Mouse (Mus musculus) fat pad, adult 2 months (tissue): ENCODE data around the gene Clmp.

Source experiments
- DNase-seq: peaks from one replicate; pipeline ENCODE4 v3.0.0-alpha.2; 2011; ENCODE audit warnings: low read depth, low spot score; ENCODE audit errors: extremely low read depth

The Clmp gene

DNA sequence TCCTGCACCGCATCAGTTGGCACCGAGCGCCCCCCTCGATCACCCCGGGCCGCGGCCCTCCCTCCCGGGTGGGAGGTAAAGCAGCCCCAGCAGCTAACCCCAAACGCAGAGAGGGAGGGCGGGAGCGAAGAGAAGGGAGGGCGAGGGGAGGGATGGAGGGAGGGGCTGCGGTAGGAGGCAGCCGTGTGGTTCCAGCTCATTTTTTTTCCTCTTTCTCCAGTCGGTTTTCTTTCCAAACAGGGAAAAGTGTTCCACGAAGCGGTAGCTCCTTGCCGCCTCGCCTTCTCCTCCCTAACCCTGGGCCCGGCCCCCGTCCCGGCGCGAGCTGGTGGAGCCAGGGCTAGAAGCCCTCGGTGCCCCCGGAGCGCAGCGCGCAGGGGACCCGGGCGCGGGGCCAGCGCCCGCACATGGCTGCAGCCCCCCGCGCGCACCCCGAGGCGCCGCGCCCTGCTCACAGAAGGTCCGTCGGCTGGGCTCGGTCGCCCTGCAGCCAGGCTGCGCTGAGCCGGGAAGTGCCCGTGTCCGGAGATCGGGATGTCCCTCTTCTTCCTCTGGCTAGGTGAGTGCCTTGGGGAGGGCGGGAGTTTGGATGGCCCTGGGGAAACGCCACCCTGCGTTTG is at the start of gene Clmp:
Clmp (plus strand) TSS at position 162 of the 620 bp plus-strand sequence.
- DNase-seq, result no peak

DNA sequence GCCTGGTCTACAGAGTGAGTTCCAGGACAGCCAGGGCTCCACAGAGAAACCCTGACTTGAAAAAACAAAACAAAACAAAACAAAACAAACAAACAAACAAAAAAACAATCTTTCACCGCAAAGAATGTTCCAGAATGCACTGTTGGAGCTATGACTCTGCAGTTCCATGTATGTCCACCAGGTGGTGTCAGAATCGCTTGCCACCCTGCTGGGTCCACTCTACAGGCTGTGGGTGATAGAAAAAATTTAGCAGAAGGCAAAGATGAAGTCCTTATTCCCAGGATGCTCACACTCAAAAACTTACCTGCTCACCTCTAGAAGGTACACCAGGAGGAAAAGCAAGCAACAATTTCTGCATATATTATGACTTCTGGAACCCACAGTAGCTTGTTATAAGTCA is 49.7 kb upstream of the Clmp start:
- no peak for DNase-seq

GRCm38 (mm10) chr9:40637705-40638393 is 47.9 kb upstream of the Clmp start:
- DNase-seq, result no peak

GRCm38 (mm10) chr9:40638394-40639049 is 47.2 kb upstream of the Clmp start:
- no peak for DNase-seq

- DNase-seq, result no peak
These were observed 46.1 kb upstream of the Clmp start for GRCm38 (mm10) chr9:40639536-40640187.

GRCm38 (mm10) chr9:40641318-40641717 is 44.4 kb upstream of the Clmp start:
- DNase-seq, result peak; percentile 51

GRCm38 (mm10) chr9:40642470-40643220 is 43.1 kb upstream of the Clmp start:
- no peak for DNase-seq

- DNase-seq, result peak; percentile 94
These were observed 36.3 kb upstream of the Clmp start for GRCm38 (mm10) chr9:40649444-40649843.

DNA sequence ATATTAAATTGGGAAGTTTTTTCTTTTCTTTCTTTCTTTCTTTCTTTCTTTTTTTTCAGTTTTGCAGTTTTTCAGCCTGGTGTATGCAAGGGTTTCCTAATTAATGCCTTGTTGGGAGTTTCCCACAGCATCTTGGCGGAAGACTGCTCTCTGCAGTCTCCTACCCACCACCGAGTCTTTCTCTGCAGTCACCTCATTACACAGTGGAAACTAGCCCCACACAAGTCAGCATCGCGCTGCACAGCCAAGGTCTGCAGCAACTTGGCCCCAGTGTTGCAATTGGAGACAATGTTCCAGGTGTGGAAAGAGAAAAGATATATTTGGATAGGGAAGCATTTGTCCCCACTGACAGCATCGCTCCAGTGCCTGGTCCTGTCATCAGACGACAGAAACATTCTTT is 35.8 kb upstream of the Clmp start:
- no peak for DNase-seq

GRCm38 (mm10) chr9:40651239-40651859 is 34.4 kb upstream of the Clmp start:
- DNase-seq, result no peak

DNA sequence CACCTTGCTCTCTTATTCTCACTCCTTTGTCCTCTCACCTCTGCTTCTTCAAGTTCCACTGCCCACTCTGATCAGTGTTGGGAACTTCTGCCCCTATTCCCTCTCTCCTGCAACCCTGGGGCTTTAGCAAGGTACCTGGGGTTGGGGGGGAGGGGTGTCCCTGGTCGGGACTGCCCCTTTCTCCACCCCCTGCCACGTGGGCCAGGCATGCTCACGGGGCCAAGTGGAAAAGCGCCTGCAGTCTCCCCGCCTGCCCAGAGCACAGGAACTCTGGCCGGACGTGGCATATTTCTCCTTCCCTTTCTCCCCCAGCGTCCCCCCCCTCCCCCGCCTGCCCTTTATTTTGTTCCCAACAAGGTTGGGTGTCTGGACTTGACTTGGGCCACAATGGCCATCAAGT is 33.0 kb upstream of the Clmp start:
- DNase-seq, result no peak

DNA sequence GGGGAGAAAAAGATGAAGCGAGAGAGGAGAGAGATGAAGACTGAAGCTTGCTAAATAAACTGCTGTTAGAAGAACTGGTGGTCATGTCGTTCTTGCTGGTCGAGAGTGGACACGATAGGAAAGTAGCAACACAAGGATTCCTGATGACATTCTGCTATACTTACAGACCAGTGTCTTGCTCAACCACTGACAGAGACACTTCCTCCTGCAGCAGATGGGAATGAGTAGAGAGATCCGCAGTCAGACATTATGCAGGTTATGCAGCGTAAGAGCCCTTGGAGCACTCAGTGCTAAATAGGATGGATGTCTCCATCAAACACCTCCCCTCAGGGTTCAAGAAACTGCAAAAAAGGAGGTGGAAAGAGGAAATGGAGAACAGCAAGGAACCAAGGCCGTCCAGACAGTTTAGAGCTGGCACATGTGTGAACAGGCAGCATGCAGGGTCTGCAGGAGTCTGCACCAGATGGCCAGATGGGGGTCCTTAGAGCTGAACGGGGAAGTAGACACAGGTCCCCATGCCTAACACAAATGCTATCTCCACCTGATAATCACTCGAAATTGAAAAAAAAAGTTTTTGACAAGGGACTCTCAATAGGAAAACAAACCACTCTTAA is 19.5 kb upstream of the Clmp start:
- DNase-seq, result no peak

GRCm38 (mm10) chr9:40670313-40670712 is 15.4 kb upstream of the Clmp start, which contains the start of gene Gm21915:
TSS of gene Gm21915 (plus strand) at chr9:40670613.
- DNase-seq, result no peak

DNA sequence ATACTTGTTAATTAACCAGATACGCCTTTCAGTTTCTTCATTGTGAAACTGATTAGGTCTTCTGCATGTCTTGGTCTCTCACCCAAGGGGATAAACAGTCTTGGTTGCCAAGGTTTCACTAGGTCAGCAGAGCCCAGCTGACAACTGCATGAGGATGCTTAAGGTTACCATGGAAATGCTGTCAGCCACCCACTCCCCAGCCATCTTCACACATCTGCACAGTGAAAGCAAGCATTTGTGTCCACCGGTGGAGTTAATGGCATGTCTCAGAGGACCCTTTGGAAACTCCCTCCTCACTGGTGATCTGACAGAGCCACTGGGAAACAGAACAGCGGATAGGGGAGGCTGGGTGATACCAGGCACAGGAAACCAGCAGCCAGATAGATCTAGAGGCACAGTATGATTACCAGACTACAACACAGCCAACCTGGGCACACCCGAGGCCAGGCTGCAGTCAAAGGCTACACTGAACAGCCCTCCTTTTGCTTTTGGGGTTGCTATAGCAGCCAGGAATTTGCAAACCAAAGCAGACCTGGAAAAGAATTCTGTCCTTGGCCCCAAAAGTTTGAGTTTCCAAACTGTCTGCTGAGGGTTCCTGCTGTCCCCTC is 14.3 kb upstream of the Clmp start:
- DNase-seq, result no peak

GRCm38 (mm10) chr9:40675203-40675958 is 10.4 kb upstream of the Clmp start:
- no peak for DNase-seq

- DNase-seq, result no peak
These were observed 7.1 kb upstream of the Clmp start for GRCm38 (mm10) chr9:40678653-40679052.

GRCm38 (mm10) chr9:40686421-40686899 is 698 bp downstream of the Clmp start:
- DNase-seq, result no peak

DNA sequence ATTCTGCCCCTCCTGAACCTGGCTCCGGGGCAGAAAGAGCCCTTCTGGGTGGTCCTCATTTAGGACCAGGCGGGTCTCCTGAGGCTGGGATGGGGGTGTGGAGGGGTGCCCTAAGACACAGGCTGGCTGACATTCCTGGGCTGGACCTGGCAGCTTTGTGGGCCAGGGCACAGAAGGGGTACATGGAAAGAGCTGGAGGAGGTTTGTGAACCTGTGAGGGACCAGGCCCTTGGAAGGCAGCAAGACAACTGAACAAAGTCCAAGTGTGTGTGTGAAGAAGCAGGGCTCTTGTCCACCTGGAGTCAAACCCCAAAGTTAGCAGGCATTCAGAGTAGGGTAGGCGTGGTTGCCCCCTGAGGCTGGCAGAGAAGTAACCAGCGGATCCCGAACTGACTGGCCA is 1.3 kb downstream of the Clmp start:
- DNase-seq, result no peak

- DNase-seq, result peak; percentile 84
These were observed 1.8 kb downstream of the Clmp start for GRCm38 (mm10) chr9:40687553-40687952.
